Comparison of ENCODE assay signal across 16 mouse cellular contexts in genomic region chr1:191454604-191455003, GRCm38 (mm10). TPM values are rescaled to one million over a fixed set of nuclear protein-coding genes. Genes with fewer than 3 reads are reported as not detected.
A peak's percentile ranks its signal among the peaks of the same experiment; 100 is the strongest.
DNase-seq lines count a peak whose midpoint lies in the region; ATAC-seq and TF ChIP-seq lines count a peak whose summit lies in the region.
"Had no signal": no experiment of that assay in that cellular context is flagged by ENCODE, and none has a peak within 500 bp of the region (broad histone marks: within the 10 kb centered on the region; RNA-seq: fewer than 3 reads in every experiment).

No protein-coding gene starts in this region.

- peak overlapping the region; percentile 12 for H3K27ac ChIP-seq in heart, embryonic 12.5 days (ENCODE audit: poor library complexity, severe bottlenecking)
- no peak overlapping the region for H3K27ac ChIP-seq in heart, adult 2 months
- H3K27ac ChIP-seq in kidney, embryonic 16.5 days (ENCODE audit: low read length): peak overlapping the region; percentile 9; the same call in 1 of the 2 replicates
- peak overlapping the region; percentile 98 for H3K27ac ChIP-seq in brown adipose tissue, adult 24 weeks (replicated peaks; ENCODE audit: low read depth, low read length)
- H3K27ac ChIP-seq: hindbrain, embryonic 14.5 days; limb, embryonic 12.5 days; liver, embryonic 13.5 days had no signal

- no peak for TF ChIP-seq CTCF in heart, adult 2 months (IDR thresholded peaks at IDR 0.05)

- no peaks in the 10 kb centered on the region for H3K36me3 ChIP-seq in heart, embryonic 12.5 days
- peaks cover 6% of the 10 kb centered on the region; the same call in 1 of the 2 replicates for H3K36me3 ChIP-seq in heart, adult 2 months (ENCODE audit: control insufficient read depth, insufficient read depth, low read length)
- no peaks in the 10 kb centered on the region for H3K36me3 ChIP-seq in kidney, embryonic 16.5 days (ENCODE audit: insufficient read depth, low read length)
- H3K36me3 ChIP-seq: kidney, embryonic 15.5 days; limb, embryonic 12.5 days; liver, embryonic 13.5 days had no signal

- 0 out of 2 replicates have a peak, but pooled peaks have one; percentile 23 for ATAC-seq in heart, embryonic 12.5 days (ENCODE audit: insufficient number of reproducible peaks, low FRiP score)
- peak; percentile 54; the same call in 1 of the 2 replicates for ATAC-seq in kidney, embryonic 16.5 days (ENCODE audit: low FRiP score, low TSS enrichment)
- ATAC-seq: activated CD4-positive, CD25-positive, alpha-beta regulatory T cell, adult 4 months; forebrain, postnatal 0 days; midbrain, embryonic 16.5 days had no signal

- no peak overlapping the region for H3K4me2 ChIP-seq in heart, embryonic 12.5 days
- no peak overlapping the region for H3K4me2 ChIP-seq in kidney, embryonic 16.5 days (replicated peaks; ENCODE audit: low read depth, low read length)
- H3K4me2 ChIP-seq: hindbrain, embryonic 14.5 days; kidney, embryonic 15.5 days; limb, embryonic 12.5 days; liver, embryonic 13.5 days had no signal

- H3K9ac ChIP-seq in heart, embryonic 12.5 days: no peak overlapping the region
- no peak overlapping the region for H3K9ac ChIP-seq in heart, adult 2 months (ENCODE audit: low read depth, low read length)
- H3K9ac ChIP-seq in kidney, embryonic 16.5 days (replicated peaks; ENCODE audit: low read length): no peak overlapping the region
- H3K9ac ChIP-seq: forebrain, postnatal 0 days; hindbrain, embryonic 14.5 days; kidney, embryonic 15.5 days; limb, embryonic 12.5 days; liver, embryonic 13.5 days had no signal

- H3K4me3 ChIP-seq in heart, embryonic 12.5 days: no peak overlapping the region
- H3K4me3 ChIP-seq in heart, adult 2 months: no peak overlapping the region
- no peak overlapping the region for H3K4me3 ChIP-seq in kidney, embryonic 16.5 days (ENCODE audit: low read length)
- H3K4me3 ChIP-seq in brown adipose tissue, adult 24 weeks (ENCODE audit: insufficient read depth, low read depth, low read length): peak overlapping the region; percentile 31
- H3K4me3 ChIP-seq: kidney, embryonic 15.5 days; limb, embryonic 12.5 days; liver, embryonic 13.5 days had no signal

- H3K4me1 ChIP-seq in heart, embryonic 12.5 days (replicated peaks): peaks cover 61% of the 10 kb centered on the region
- H3K4me1 ChIP-seq in heart, adult 2 months (ENCODE audit: control insufficient read depth, insufficient read depth, low read length): peaks cover 10% of the 10 kb centered on the region
- peaks cover 16% of the 10 kb centered on the region for H3K4me1 ChIP-seq in kidney, embryonic 16.5 days (ENCODE audit: insufficient read depth, low read length)
- peaks cover 37% of the 10 kb centered on the region for H3K4me1 ChIP-seq in brown adipose tissue, adult 24 weeks (ENCODE audit: control insufficient read depth, insufficient read depth, insufficient read length, low read length)

- no peak for DNase-seq in heart, adult 2 months
- no peak for DNase-seq in kidney, adult 18-20 months
- peak; percentile 57 for DNase-seq in 3T3-L1 (ENCODE audit: low read depth, low spot score)
- DNase-seq in right cerebral cortex, postnatal 4 days: no peak
- DNase-seq: adrenal gland, postnatal 10 days; cerebellum, postnatal 10 days; forebrain, postnatal 0 days; liver, embryonic 13.5 days had no signal

- WGBS in heart, embryonic 12.5 days: 6% methylated on average over 3 of the region's 3 CpGs
- WGBS in heart, adult 2 months: 46% methylated on average over 3 of the region's 3 CpGs
- WGBS in kidney, embryonic 16.5 days: 31% methylated on average over 3 of the region's 3 CpGs

- peaks cover 5% of the 10 kb centered on the region; the same call in 1 of the 2 replicates for H3K9me3 ChIP-seq in heart, embryonic 12.5 days (replicated peaks)
- H3K9me3 ChIP-seq in kidney, embryonic 16.5 days (ENCODE audit: low read length): no peaks in the 10 kb centered on the region
- H3K9me3 ChIP-seq: kidney, embryonic 15.5 days; limb, embryonic 12.5 days; liver, embryonic 13.5 days had no signal

- no peak for TF ChIP-seq POLR2A in heart, adult 2 months (IDR thresholded peaks at IDR 0.05; ENCODE audit: insufficient read depth, low read depth, low read length)

- TF ChIP-seq EP300 in heart, adult 2 months (IDR thresholded peaks at IDR 0.05; ENCODE audit: insufficient read depth, low read depth, low read length): no peak

- intact Hi-C loops in heart, adult 2 months (cut with DNase I): no loop called here

- H3K27me3 ChIP-seq in heart, embryonic 12.5 days (replicated peaks): no peaks in the 10 kb centered on the region
- H3K27me3 ChIP-seq in heart, adult 2 months (ENCODE audit: control insufficient read depth, insufficient read depth, low read length): no peaks in the 10 kb centered on the region
- H3K27me3 ChIP-seq in kidney, embryonic 16.5 days (ENCODE audit: insufficient read depth, low read length): no peaks in the 10 kb centered on the region
- H3K27me3 ChIP-seq: kidney, embryonic 15.5 days; limb, embryonic 12.5 days; liver, embryonic 13.5 days had no signal

- no peaks in the 10 kb centered on the region for H3K79me2 ChIP-seq in heart, adult 2 months (replicated peaks; ENCODE audit: control insufficient read depth, insufficient read depth, low read length)

RNA-seq across cellular contexts. Expression of gene Ppp2r5a, which starts 51.5 kb away (rescaled TPM):
- polyA plus RNA-seq in heart, embryonic 12.5 days (2016; fragmentation: Nextera tagmentation; extraction: Ambion mirVana): 43.0 and 45.6 TPM in 2 replicates
- 100 to 1,000 TPM; 105 to 110 TPM for total RNA-seq in heart, adult 2 months (2021)
- 53.7 and 79.2 TPM in 2 replicates for polyA plus RNA-seq in heart, adult 2 months (2012; rRNA removed)
- 15.7 and 18.8 TPM in 2 replicates for polyA plus RNA-seq in kidney, embryonic 16.5 days (2015; fragmentation: Nextera tagmentation; extraction: Ambion mirVana)
- 895 and 923 TPM in 2 replicates for polyA plus RNA-seq in brown adipose tissue, adult 24 weeks (2012; ENCODE audit: insufficient read depth, insufficient read length, missing spikeins)

Comparison
In these comparisons a context has a peak if more than half of its experiments do, and no peak if none do; other contexts are left out.
1. RNA of gene Ppp2r5a, which starts 51.5 kb away (polyA plus RNA-seq): 895 to 923 TPM in brown adipose tissue, adult 24 weeks; 53.7 to 79.2 TPM in heart, adult 2 months, 43.0 to 45.6 TPM in heart, embryonic 12.5 days and 15.7 to 18.8 TPM in kidney, embryonic 16.5 days; every median in the first group is over 10 times any median in the second.